Mouse (Mus musculus) mouse trophoblast stem cell (cell line): ENCODE results near the gene Ovol2.

ENCODE experiments used
- in situ Hi-C, 2 experiments: fragments of 300-500 bp; cut with MseI, MboI; formaldehyde crosslinking; loops; 2 replicates in 1 of 2; 3 replicates in 1 of 2; pipeline ENCODE4 v1.15.1; 2025

Ovol2 gene

DNA sequence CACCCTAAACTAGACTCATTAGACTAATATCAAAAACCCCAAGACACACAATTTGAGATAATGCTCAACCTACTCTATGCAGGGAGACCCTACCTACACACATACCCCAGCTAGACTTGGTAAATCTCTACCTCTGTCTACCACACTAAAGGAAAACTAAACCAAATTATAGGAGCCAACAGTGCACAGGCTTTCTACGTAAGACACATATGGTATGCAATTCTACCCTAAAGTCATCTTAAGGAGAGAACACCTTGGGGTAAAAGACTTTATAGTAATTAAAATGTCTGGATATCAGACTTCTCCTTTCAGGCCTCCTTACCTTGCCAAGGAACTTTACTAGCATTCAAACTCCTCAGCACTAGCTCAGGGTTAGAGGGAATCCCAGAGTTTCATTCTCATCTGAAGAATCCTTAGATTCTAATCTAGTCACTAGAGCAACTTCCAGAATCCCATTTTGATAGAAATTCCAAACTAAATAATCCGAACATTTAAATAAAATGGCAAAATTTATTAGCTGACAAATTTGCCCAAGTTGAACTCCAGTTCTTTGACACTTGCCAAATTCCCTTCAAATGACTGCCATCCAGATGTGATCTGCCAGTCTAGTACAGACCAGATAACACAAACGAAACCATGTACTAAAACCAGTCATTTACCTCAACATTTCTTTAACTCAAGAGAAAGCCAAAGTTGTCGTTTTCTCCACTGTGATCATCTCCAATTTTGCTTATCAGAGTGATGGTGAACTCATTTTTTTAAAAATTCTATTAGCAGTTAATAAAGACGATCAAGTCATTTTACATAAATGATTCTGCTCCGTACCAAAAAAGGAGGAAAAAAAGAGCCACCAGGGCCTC lies 63.3 kb downstream of the Ovol2 start:
- in situ Hi-C loops: no loop called here

DNA sequence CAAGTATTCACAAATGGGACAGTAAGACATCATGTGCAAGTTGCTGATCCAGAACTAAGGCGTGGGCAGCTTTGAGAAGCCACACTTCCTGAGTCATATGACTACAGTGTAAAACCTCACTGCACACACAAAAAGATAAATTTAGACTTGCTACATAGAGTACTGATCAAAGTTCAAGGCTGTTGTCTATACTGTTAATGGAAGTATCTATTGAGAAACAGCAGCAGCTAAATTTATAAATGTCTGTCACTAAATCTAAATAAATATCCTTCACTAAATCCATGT lies 64.3 kb downstream of the Ovol2 start:
- in situ Hi-C loops: no loop called here

DNA sequence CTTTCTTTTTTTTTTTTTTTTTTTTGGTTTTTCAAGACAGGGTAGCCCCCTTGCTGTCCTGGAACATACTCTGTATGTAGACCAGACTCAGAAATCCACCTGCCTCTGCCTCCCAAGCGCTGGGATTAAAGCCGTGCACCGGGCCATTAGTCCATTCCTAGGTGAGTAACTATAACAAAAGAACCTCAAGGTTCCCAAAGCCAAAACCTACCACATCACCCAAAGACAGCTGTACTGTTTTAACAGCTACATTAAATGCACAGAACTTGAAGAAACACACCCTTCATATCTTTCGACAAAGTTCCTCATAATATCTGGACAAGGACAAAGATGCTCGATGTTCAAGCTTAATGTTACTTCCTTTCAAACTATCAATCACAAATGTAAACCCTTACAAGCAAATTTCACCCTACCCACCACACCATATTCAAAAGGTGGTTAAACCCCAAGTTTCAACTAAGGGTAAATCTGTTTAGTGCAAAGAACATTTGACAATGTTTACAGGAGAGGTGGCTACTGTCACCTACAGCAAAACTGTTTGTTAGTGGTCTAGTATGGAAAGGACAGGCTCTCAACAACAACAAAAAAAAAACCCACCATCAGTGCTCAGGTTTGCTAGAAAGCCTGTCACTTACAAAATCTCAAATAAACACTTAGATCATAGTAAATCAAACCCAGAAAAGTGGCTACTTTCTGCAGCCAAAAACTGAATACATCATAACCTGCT lies 64.8 kb downstream of the Ovol2 start:
- in situ Hi-C loops: no loop called here

DNA sequence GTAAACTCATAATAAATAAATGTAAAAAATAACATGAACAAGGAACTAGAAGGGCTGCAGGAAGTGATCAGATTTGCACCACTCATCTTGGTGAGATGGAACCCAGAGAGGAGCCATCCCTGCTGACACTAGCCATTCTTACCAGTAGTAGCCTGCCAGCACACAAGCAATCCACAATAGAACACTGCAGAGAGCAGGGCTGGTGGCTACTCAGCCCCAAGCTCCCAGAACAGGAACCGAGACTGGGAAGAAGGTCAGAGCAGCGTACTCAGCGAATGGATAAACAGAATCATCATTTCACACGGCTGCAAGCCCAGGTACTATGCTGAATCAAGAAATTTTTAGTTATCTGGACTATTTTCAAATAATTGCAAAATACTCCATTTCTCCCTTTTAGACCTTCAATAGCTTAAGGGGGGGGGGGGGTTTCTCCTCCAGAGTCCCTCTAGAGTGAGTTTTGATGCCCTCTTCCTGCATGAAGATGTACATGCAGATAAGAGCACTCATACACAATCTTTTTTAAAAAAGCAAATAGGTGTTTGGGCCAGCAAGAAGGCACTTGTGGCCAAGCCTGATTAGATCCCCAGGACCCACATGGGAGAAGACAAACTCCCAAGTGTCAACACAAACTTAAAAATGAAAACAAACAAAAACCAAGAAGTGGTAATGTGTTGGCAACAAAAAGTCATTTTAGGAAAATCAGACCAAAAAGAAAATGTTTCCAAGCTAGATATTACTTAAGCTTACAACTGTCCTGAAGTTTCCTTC lies 65.8 kb downstream of the Ovol2 start:
- in situ Hi-C loops: no loop called here

DNA sequence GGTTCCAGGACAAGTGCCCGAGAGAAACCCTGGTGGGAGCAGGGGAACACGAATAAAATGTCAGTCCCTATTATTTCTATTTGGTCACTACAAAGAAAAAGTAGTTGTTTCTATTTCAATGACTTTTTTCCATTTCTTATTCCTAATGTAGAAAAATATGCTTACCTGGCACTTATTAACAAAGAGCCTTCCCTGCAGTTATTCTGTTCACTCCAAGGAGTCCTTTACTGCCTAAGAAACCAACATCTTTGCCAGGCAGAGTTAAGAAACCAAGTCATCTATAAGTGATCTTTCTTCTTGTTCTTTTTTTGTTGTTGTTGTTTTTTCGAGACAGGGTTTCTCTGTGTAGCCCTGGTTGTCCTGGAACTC lies 66.8 kb downstream of the Ovol2 start:
- in situ Hi-C loops: no loop called here

DNA sequence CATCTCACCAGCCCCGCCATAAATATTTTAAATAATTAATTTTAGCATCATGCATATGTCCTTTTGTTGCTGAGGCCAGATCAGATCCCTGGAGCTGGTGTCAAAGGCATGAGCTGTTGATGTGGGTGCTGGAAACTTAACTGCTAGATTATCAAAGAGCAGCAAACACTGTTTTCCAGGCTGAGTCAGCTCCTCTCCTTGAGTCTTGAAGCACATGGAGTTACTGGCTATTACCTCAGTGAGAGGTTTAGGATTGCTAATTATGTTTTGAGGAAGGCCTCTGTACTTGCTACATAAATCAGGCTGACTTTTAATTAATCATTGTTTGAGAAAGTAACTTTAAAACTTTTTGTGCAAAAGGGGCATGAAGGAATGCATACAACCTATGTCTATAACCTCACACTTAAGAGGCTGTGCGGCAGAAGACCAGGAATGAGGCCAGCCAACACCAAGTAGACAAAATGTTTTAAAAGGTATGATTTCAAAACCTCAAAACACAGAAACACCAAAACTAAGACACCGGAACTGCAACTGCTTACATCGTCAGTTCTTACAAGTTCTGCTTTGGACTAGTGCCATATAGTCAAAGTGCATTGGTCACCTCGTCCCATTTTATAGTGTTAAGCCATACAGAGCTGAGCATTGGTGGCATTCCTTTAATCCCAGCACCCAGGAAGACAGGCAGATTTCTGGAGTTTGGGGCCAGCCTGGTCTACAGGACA lies 67.4 kb downstream of the Ovol2 start:
- in situ Hi-C loops: no loop called here

DNA sequence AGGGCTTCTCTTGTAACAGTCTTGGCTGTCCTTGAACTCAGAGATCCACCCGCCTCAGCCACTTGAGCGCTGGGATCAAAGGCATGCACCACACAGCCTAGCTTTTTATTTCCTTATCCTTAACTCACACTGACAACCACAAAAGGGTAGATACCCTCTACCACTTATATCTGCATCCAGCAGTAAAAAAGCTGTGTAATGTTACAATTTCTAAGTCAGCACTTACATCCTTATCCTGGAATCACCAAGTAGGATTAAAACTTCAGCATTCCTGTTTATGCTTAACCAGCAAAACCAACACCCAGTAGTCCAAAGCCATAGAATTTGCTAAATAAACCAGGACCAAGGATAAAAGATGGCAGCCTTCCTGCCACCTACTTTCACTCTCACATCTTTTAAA lies 69.1 kb downstream of the Ovol2 start:
- in situ Hi-C loops: no loop called here
